Mouse (Mus musculus) G1E (cell line): ENCODE measurements around the gene Kcnab2. TPM values are rescaled to one million over a fixed set of nuclear protein-coding genes. Genes with fewer than 3 reads are reported as not detected.

Experiments used
- ATAC-seq: 2 replicates; pipeline ENCODE4 v1.8.0; 2016; ENCODE audit warnings: mild to moderate bottlenecking; ENCODE audit not compliant: insufficient number of reproducible peaks, poor library complexity, low FRiP score, severe bottlenecking; ENCODE audit errors: extremely low read depth
- DNase-seq: peaks from one replicate; pipeline ENCODE4 v3.0.0; 2012; ENCODE audit warnings: low spot score
- H3K27me3 ChIP-seq: 2 replicates; pipeline ENCODE4 v1.6.1; 2012; ENCODE audit warnings: mild to moderate bottlenecking, low read length, inconsistent platforms; ENCODE audit not compliant: insufficient read depth
- H3K36me3 ChIP-seq: replicated peaks from 2 replicates; pipeline ENCODE3; 2012; ENCODE audit warnings: mild to moderate bottlenecking, inconsistent platforms
- H3K4me1 ChIP-seq: 2 replicates; pipeline ENCODE4 v1.6.1; 2012; ENCODE audit warnings: low read depth, low read length, inconsistent platforms, mixed read lengths; ENCODE audit not compliant: insufficient read depth
- H3K4me3 ChIP-seq: 2 replicates; pipeline ENCODE4 v1.5.1; 2012; ENCODE audit warnings: low read depth, mild to moderate bottlenecking, inconsistent platforms, low read length, moderate library complexity, mixed read lengths
- H3K9me3 ChIP-seq: replicated peaks from 2 replicates; pipeline ENCODE4 v1.6.1; 2012; ENCODE audit warnings: inconsistent platforms
- CTCF ChIP-seq: IDR thresholded peaks from 2 replicates; pipeline ENCODE4 v1.5.1; 2012; ENCODE audit warnings: low read depth, low read length, inconsistent platforms, mixed read lengths
- GATA1 ChIP-seq: IDR thresholded peaks from 2 replicates; pipeline ENCODE4 v1.6.1; 2012; ENCODE audit warnings: borderline replicate concordance, low read length, inconsistent platforms, mixed read lengths
- GATA2 ChIP-seq: IDR thresholded peaks from 2 replicates; pipeline ENCODE4 v1.6.1; 2012; ENCODE audit warnings: low read depth, low read length, inconsistent platforms, borderline replicate concordance
- POLR2AphosphoS5 ChIP-seq: IDR thresholded peaks from 2 replicates; pipeline ENCODE4 v1.6.1; 2012; ENCODE audit warnings: low read depth, low read length, inconsistent platforms; ENCODE audit not compliant: insufficient replicate concordance
- TAL1 ChIP-seq: conservative IDR thresholded peaks from 2 replicates; pipeline ENCODE4 v1.6.1; 2012; ENCODE audit warnings: low read depth, low read length, inconsistent platforms, mixed read lengths
- polyA plus RNA-seq: library from polyadenylated mRNA; stranded (reverse); fragments of >175 nt; gene quantifications from 2 replicates; pipeline ENCODE4 v1.2.3, GENCODE M21; 2012
- total RNA-seq, 2 experiments: library from RNA; stranded (forward) in 1 of 2; stranded (reverse) in 1 of 2; fragments of 200-1000 nt in 1 of 2; fragments of >200 nt in 1 of 2; fragmentation: Nextera tagmentation in 1 of 2; gene quantifications; 2 replicates each; pipeline ENCODE4 v1.2.3; 2014 to 2017

Gene Kcnab2
- total and polyA plus RNA-seq, 3 experiments: 0.02 TPM; not detected in 2

- DNase-seq: no peak
- no peak for ATAC-seq
- Histone ChIP-seq H3K4me3 (no peak overlapping the region), H3K9me3 (peaks cover 89% of the 10 kb centered on the region), H3K36me3 (no peaks in the 10 kb centered on the region), H3K27me3 (no peaks in the 10 kb centered on the region), H3K4me1 (no peaks in the 10 kb centered on the region)
- no peak for TF ChIP-seq POLR2AphosphoS5
These were observed 132.4 kb downstream of the Kcnab2 start for GRCm38 (mm10) chr4:152345120-152345889.

- H3K4me1 ChIP-seq: no peaks in the 10 kb centered on the region
- ATAC-seq (no peak), DNase-seq (no peak)
- H3K9me3 ChIP-seq: peaks cover 91% of the 10 kb centered on the region
- TF ChIP-seq GATA2: no peak
- no peak for TF ChIP-seq GATA1
- TF ChIP-seq POLR2AphosphoS5: no peak
- no peak for TF ChIP-seq CTCF
- no peak for TF ChIP-seq TAL1
- no peaks in the 10 kb centered on the region for H3K36me3 ChIP-seq
- H3K27me3 ChIP-seq: no peaks in the 10 kb centered on the region
- H3K4me3 ChIP-seq: no peak overlapping the region
These were observed 133.0 kb downstream of the Kcnab2 start for GRCm38 (mm10) chr4:152344651-152345050.

GRCm38 (mm10) chr4:152343296-152343695 is 134.4 kb downstream of the Kcnab2 start:
- Histone ChIP-seq H3K27me3 (no peaks in the 10 kb centered on the region), H3K4me3 (no peak overlapping the region), H3K4me1 (no peaks in the 10 kb centered on the region), H3K9me3 (peaks cover 91% of the 10 kb centered on the region), H3K36me3 (no peaks in the 10 kb centered on the region)
- DNase-seq: no peak
- TF ChIP-seq GATA2: no peak
- TF ChIP-seq CTCF: no peak
- TF ChIP-seq GATA1: no peak
- TF ChIP-seq POLR2AphosphoS5: no peak
- TF ChIP-seq TAL1: no peak
- ATAC-seq: no peak

Other genes with a start within 250 kb of the Kcnab2 start
- gene Gpr153, start 203.6 kb downstream of the Kcnab2 start, total RNA-seq (2014; fragmentation: Nextera tagmentation): not detected in 2 replicates
- 0.05 TPM in 1 of 2 replicates, not detected in the other for gene Gpr153, start 203.6 kb downstream of the Kcnab2 start, total RNA-seq (2017)
- 0.03 and 0.09 TPM in 2 replicates for gene Gpr153, start 203.6 kb downstream of the Kcnab2 start, polyA plus RNA-seq
- gene Hes3, start 186.2 kb downstream of the Kcnab2 start, total RNA-seq (2014; fragmentation: Nextera tagmentation): not detected in 2 replicates
- not detected in 2 replicates for gene Hes3, start 186.2 kb downstream of the Kcnab2 start, total RNA-seq (2017)
- gene Hes3, start 186.2 kb downstream of the Kcnab2 start, polyA plus RNA-seq: not detected in 2 replicates
- 19.0 and 21.9 TPM in 2 replicates for gene Icmt, start 180.6 kb downstream of the Kcnab2 start, total RNA-seq (2014; fragmentation: Nextera tagmentation)
- 21.5 and 24.6 TPM in 2 replicates for gene Icmt, start 180.6 kb downstream of the Kcnab2 start, total RNA-seq (2017)
- gene Icmt, start 180.6 kb downstream of the Kcnab2 start, polyA plus RNA-seq: 19.0 TPM in 2 replicates
- gene Rnf207, start 158.9 kb downstream of the Kcnab2 start, total RNA-seq (2014; fragmentation: Nextera tagmentation): not detected in 2 replicates
- gene Rnf207, start 158.9 kb downstream of the Kcnab2 start, total RNA-seq (2017): 0.11 and 0.52 TPM in 2 replicates
- gene Rnf207, start 158.9 kb downstream of the Kcnab2 start, polyA plus RNA-seq: not detected in 2 replicates
- 543 and 552 TPM in 2 replicates for gene Rpl22, start 152.1 kb downstream of the Kcnab2 start, total RNA-seq (2014; fragmentation: Nextera tagmentation)
- gene Rpl22, start 152.1 kb downstream of the Kcnab2 start, total RNA-seq (2017): 1,450 and 1,748 TPM in 2 replicates
- 38.3 and 54.2 TPM in 2 replicates for gene Rpl22, start 152.1 kb downstream of the Kcnab2 start, polyA plus RNA-seq
- not detected in 2 replicates for gene Chd5, start 139.2 kb downstream of the Kcnab2 start, total RNA-seq (2014; fragmentation: Nextera tagmentation)
- gene Chd5, start 139.2 kb downstream of the Kcnab2 start, total RNA-seq (2017): under 0.01 TPM in 2 replicates
- 0.01 TPM in 2 replicates for gene Chd5, start 139.2 kb downstream of the Kcnab2 start, polyA plus RNA-seq
- gene Nphp4, start 1.2 kb downstream of the Kcnab2 start, total RNA-seq (2014; fragmentation: Nextera tagmentation): not detected in 2 replicates
- gene Nphp4, start 1.2 kb downstream of the Kcnab2 start, total RNA-seq (2017): not detected in 2 replicates
- not detected in 2 replicates for gene Nphp4, start 1.2 kb downstream of the Kcnab2 start, polyA plus RNA-seq